Mouse (Mus musculus) limb, embryonic 13.5 days (tissue): ENCODE measurements around the gene Dmac1. TPM values are rescaled to one million over a fixed set of nuclear protein-coding genes. Genes with fewer than 3 reads are reported as not detected.

Source experiments
- ATAC-seq: fragments of 200-750 bp; cut with Nextera tagmentation; 2 replicates; pipeline ENCODE4 v1.8.0; 2017; ENCODE audit warnings: low read depth, moderate number of reproducible peaks, moderate TSS enrichment; ENCODE audit not compliant: low FRiP score
- H3K27ac ChIP-seq: fragments of 300-500 bp; sonication (generic); 2 replicates; pipeline ENCODE4 v1.5.1; 2015; ENCODE audit warnings: inconsistent platforms, mild to moderate bottlenecking, moderate library complexity
- H3K27me3 ChIP-seq: fragments of 300-500 bp; sonication (generic); 2 replicates; pipeline ENCODE4 v1.6.1; 2015; ENCODE audit warnings: mild to moderate bottlenecking, inconsistent platforms
- H3K36me3 ChIP-seq: fragments of 300-500 bp; sonication (generic); 2 replicates; pipeline ENCODE4 v1.6.1; 2015; ENCODE audit warnings: inconsistent platforms, mild to moderate bottlenecking, moderate library complexity
- H3K4me1 ChIP-seq: fragments of 300-500 bp; sonication (generic); 2 replicates; pipeline ENCODE4 v1.6.1; 2015; ENCODE audit warnings: inconsistent platforms
- H3K4me2 ChIP-seq: fragments of 300-500 bp; sonication (generic); replicated peaks from 2 replicates; pipeline ENCODE4 v1.6.1; 2015; ENCODE audit warnings: inconsistent platforms, mild to moderate bottlenecking, moderate library complexity
- H3K4me3 ChIP-seq: fragments of 300-500 bp; sonication (generic); 2 replicates; pipeline ENCODE4 v1.5.1; 2015; ENCODE audit warnings: moderate library complexity, mild to moderate bottlenecking, inconsistent platforms
- H3K9ac ChIP-seq: fragments of 300-500 bp; sonication (generic); 2 replicates; pipeline ENCODE4 v1.6.1; 2015; ENCODE audit warnings: mild to moderate bottlenecking, inconsistent platforms
- H3K9me3 ChIP-seq: fragments of 300-500 bp; sonication (generic); 2 replicates; pipeline ENCODE4 v1.6.1; 2016; ENCODE audit warnings: inconsistent platforms
- WGBS: fragments of 180-500 bp; shearing (Covaris S2); methylation state at CpG from one replicate; pipeline ENCODE4 v1.1.7; 2015; 5-methylcytosine and 5-hydroxymethylcytosine counted together
- polyA plus RNA-seq: library from polyadenylated mRNA; unstranded; fragments of >200 nt; fragmentation: Nextera tagmentation; extraction: Ambion mirVana; gene quantifications from 2 replicates; pipeline ENCODE4 v1.2.1, GENCODE M21; 2015

Dmac1 gene
- polyA plus RNA-seq: 139 and 140 TPM in 2 replicates

- Histone ChIP-seq H3K27me3 (no peaks in the 10 kb centered on the region), H3K9ac (peak within 1 kb of the TSS; percentile 89), H3K4me3 (peak within 1 kb of the TSS; percentile 80), H3K9me3 (0 out of 2 replicates have a peak, but pooled peaks cover 3% of the 10 kb centered on the region), H3K36me3 (peaks cover 25% of the 10 kb centered on the region), H3K4me2 (peak within 1 kb of the TSS; percentile 67), H3K4me1 (0 out of 2 replicates have a peak, but pooled peaks cover 3% of the 10 kb centered on the region), H3K27ac (0 out of 2 replicates have a peak within 1 kb of the TSS, but pooled peaks have one; percentile 39)
- ATAC-seq: peak; percentile 95
- 17% methylated on average over 23 of the region's 23 CpGs for WGBS
Observed at GRCm38 (mm10) chr4:75278197-75279175, at the start of gene Dmac1. Gene Dmac1, minus strand, starts transcription at chr4:75278305.

- Histone ChIP-seq H3K4me1 (no peaks in the 10 kb centered on the region), H3K4me2 (no peak overlapping the region), H3K36me3 (no peaks in the 10 kb centered on the region), H3K9ac (no peak overlapping the region), H3K4me3 (no peak overlapping the region), H3K9me3 (no peaks in the 10 kb centered on the region), H3K27me3 (no peaks in the 10 kb centered on the region), H3K27ac (no peak overlapping the region)
- no peak for ATAC-seq
- WGBS: 71% methylated on average over 1 of the region's 1 CpGs
Observed at GRCm38 (mm10) chr4:75315431-75315830, 37.3 kb upstream of the Dmac1 start.

GRCm38 (mm10) chr4:75315007-75315406 lies 36.9 kb upstream of the Dmac1 start:
- WGBS: 78% methylated on average over 1 of the region's 1 CpGs
- Histone ChIP-seq H3K36me3 (no peaks in the 10 kb centered on the region), H3K4me2 (no peak overlapping the region), H3K27me3 (no peaks in the 10 kb centered on the region), H3K9ac (no peak overlapping the region), H3K4me1 (no peaks in the 10 kb centered on the region), H3K9me3 (no peaks in the 10 kb centered on the region), H3K4me3 (no peak overlapping the region), H3K27ac (no peak overlapping the region)
- no peak for ATAC-seq

GRCm38 (mm10) chr4:75311918-75312317 lies 33.8 kb upstream of the Dmac1 start:
- H3K4me3 ChIP-seq: no peak overlapping the region
- WGBS: 93% methylated on average over 2 of the region's 2 CpGs
- no peaks in the 10 kb centered on the region for H3K4me1 ChIP-seq
- H3K27me3 ChIP-seq: no peaks in the 10 kb centered on the region
- H3K4me2 ChIP-seq: no peak overlapping the region
- no peaks in the 10 kb centered on the region for H3K36me3 ChIP-seq
- no peaks in the 10 kb centered on the region for H3K9me3 ChIP-seq
- no peak overlapping the region for H3K27ac ChIP-seq
- no peak overlapping the region for H3K9ac ChIP-seq
- ATAC-seq: no peak

GRCm38 (mm10) chr4:75311305-75311704 lies 33.2 kb upstream of the Dmac1 start:
- Histone ChIP-seq H3K27ac (no peak overlapping the region), H3K36me3 (no peaks in the 10 kb centered on the region), H3K27me3 (no peaks in the 10 kb centered on the region), H3K4me2 (no peak overlapping the region), H3K9ac (no peak overlapping the region), H3K9me3 (no peaks in the 10 kb centered on the region), H3K4me3 (no peak overlapping the region), H3K4me1 (no peaks in the 10 kb centered on the region)
- WGBS: 89% methylated on average over 2 of the region's 2 CpGs
- ATAC-seq: no peak

- 85% methylated on average over 1 of the region's 1 CpGs for WGBS
Observed at GRCm38 (mm10) chr4:75300205-75300972, 22.3 kb upstream of the Dmac1 start.

GRCm38 (mm10) chr4:75292315-75292714 lies 14.2 kb upstream of the Dmac1 start:
- Histone ChIP-seq H3K36me3 (no peaks in the 10 kb centered on the region), H3K4me3 (no peak overlapping the region), H3K9ac (no peak overlapping the region), H3K4me2 (no peak overlapping the region), H3K4me1 (no peaks in the 10 kb centered on the region), H3K9me3 (no peaks in the 10 kb centered on the region), H3K27me3 (no peaks in the 10 kb centered on the region), H3K27ac (no peak overlapping the region)
- WGBS: 59% methylated on average over 4 of the region's 4 CpGs
- no peak for ATAC-seq

More at GRCm38 (mm10) chr4:75300205-75300972, 22.3 kb upstream of the Dmac1 start:
- H3K4me3 ChIP-seq: no peak overlapping the region
- no peaks in the 10 kb centered on the region for H3K36me3 ChIP-seq
- H3K4me2 ChIP-seq: no peak overlapping the region
- no peaks in the 10 kb centered on the region for H3K9me3 ChIP-seq
- no peak overlapping the region for H3K9ac ChIP-seq
- no peak for ATAC-seq
- no peaks in the 10 kb centered on the region for H3K4me1 ChIP-seq
- H3K27me3 ChIP-seq: no peaks in the 10 kb centered on the region
- no peak overlapping the region for H3K27ac ChIP-seq

GRCm38 (mm10) chr4:75291142-75291541 lies 13.0 kb upstream of the Dmac1 start:
- Histone ChIP-seq H3K27me3 (no peaks in the 10 kb centered on the region), H3K9ac (no peak overlapping the region), H3K9me3 (no peaks in the 10 kb centered on the region), H3K4me2 (no peak overlapping the region), H3K27ac (no peak overlapping the region), H3K4me3 (no peak overlapping the region), H3K36me3 (no peaks in the 10 kb centered on the region), H3K4me1 (no peaks in the 10 kb centered on the region)
- ATAC-seq: no peak
- 84% methylated on average over 4 of the region's 4 CpGs for WGBS

- H3K4me3 ChIP-seq: peak overlapping the region; percentile 80
- H3K27me3 ChIP-seq: no peaks in the 10 kb centered on the region
- H3K27ac ChIP-seq: 0 out of 2 replicates have a peak overlapping the region, but pooled peaks have one; percentile 39
- 0 out of 2 replicates have a peak, but pooled peaks cover 3% of the 10 kb centered on the region for H3K9me3 ChIP-seq
- H3K4me2 ChIP-seq: peak overlapping the region; percentile 67
- H3K9ac ChIP-seq: peak overlapping the region; percentile 89
- peaks cover 27% of the 10 kb centered on the region for H3K36me3 ChIP-seq
- 9% methylated on average over 30 of the region's 30 CpGs for WGBS
- H3K4me1 ChIP-seq: 0 out of 2 replicates have a peak, but pooled peaks cover 3% of the 10 kb centered on the region
- peak; percentile 87 for ATAC-seq
Observed at GRCm38 (mm10) chr4:75277467-75278196, 473 bp downstream of the Dmac1 start.

- Histone ChIP-seq H3K27me3 (no peaks in the 10 kb centered on the region), H3K4me2 (no peak overlapping the region), H3K9me3 (peaks cover 3% of the 10 kb centered on the region; the same call in 1 of the 2 replicates), H3K4me3 (no peak overlapping the region), H3K27ac (no peak overlapping the region), H3K9ac (no peak overlapping the region), H3K4me1 (0 out of 2 replicates have a peak, but pooled peaks cover 3% of the 10 kb centered on the region), H3K36me3 (peaks cover 35% of the 10 kb centered on the region)
- 75% methylated on average over 2 of the region's 2 CpGs for WGBS
- no peak for ATAC-seq
Observed at GRCm38 (mm10) chr4:75275737-75276136, 2.4 kb downstream of the Dmac1 start.

- peaks cover 9% of the 10 kb centered on the region for H3K36me3 ChIP-seq
- 63% methylated on average over 2 of the region's 2 CpGs for WGBS
- H3K9ac ChIP-seq: no peak overlapping the region
Observed at GRCm38 (mm10) chr4:75267866-75268265, 10.2 kb downstream of the Dmac1 start.

More at GRCm38 (mm10) chr4:75267866-75268265, 10.2 kb downstream of the Dmac1 start:
- no peak for ATAC-seq
- no peak overlapping the region for H3K4me3 ChIP-seq
- no peak overlapping the region for H3K4me2 ChIP-seq
- no peaks in the 10 kb centered on the region for H3K4me1 ChIP-seq
- no peaks in the 10 kb centered on the region; the same call in 1 of the 2 replicates for H3K9me3 ChIP-seq
- H3K27ac ChIP-seq: no peak overlapping the region
- no peaks in the 10 kb centered on the region for H3K27me3 ChIP-seq
